Mouse (Mus musculus) stomach, embryonic 16.5 days (tissue): ENCODE results near the gene Syngr4. TPM values are rescaled to one million over a fixed set of nuclear protein-coding genes. Genes with fewer than 3 reads are reported as not detected.

Experiments used
- ATAC-seq: fragments of 200-750 bp; cut with Nextera tagmentation; 2 replicates; pipeline ENCODE4 v1.8.0; 2017; ENCODE audit warnings: moderate number of reproducible peaks, moderate TSS enrichment; ENCODE audit not compliant: insufficient read depth, low FRiP score
- H3K27ac ChIP-seq: fragments of 300-500 bp; sonication (generic); 2 replicates; pipeline ENCODE4 v1.5.1; 2014; ENCODE audit warnings: low read length
- H3K27me3 ChIP-seq: fragments of 300-500 bp; sonication (generic); 2 replicates; pipeline ENCODE4 v1.6.1; 2014; ENCODE audit warnings: low read length, control low read depth, mixed read lengths; ENCODE audit not compliant: control insufficient read depth, insufficient read depth
- H3K36me3 ChIP-seq: fragments of 300-500 bp; sonication (generic); 2 replicates; pipeline ENCODE4 v1.6.1; 2014; ENCODE audit warnings: low read length; ENCODE audit not compliant: control insufficient read depth, insufficient read depth
- H3K4me1 ChIP-seq: fragments of 300-500 bp; sonication (generic); 2 replicates; pipeline ENCODE4 v1.6.1; 2014; ENCODE audit warnings: low read length, control low read depth, mixed read lengths; ENCODE audit not compliant: control insufficient read depth, insufficient read depth
- H3K4me2 ChIP-seq: fragments of 300-500 bp; sonication (generic); 2 replicates; pipeline ENCODE4 v1.6.1; 2014; ENCODE audit warnings: low read depth, low read length, mixed read lengths
- H3K4me3 ChIP-seq: fragments of 300-500 bp; sonication (generic); replicated peaks from 2 replicates; pipeline ENCODE4 v1.5.1; 2014; ENCODE audit warnings: mild to moderate bottlenecking, low read length
- H3K9ac ChIP-seq: fragments of 300-500 bp; sonication (generic); 2 replicates; pipeline ENCODE4 v1.6.1; 2014; ENCODE audit warnings: low read length
- H3K9me3 ChIP-seq: fragments of 300-500 bp; sonication (generic); replicated peaks from 2 replicates; pipeline ENCODE4 v1.6.1; 2016; ENCODE audit warnings: low read length, control low read depth; ENCODE audit not compliant: control insufficient read depth
- WGBS: fragments of 180-500 bp; shearing (Covaris S2); extraction: QIAGEN DNeasy Blood & Tissue Kit; methylation state at CpG from one replicate; pipeline ENCODE4 v1.1.7; 2014; 5-methylcytosine and 5-hydroxymethylcytosine counted together
- polyA plus RNA-seq: library from polyadenylated mRNA; unstranded; fragments of >200 nt; fragmentation: Nextera tagmentation; extraction: Ambion mirVana; gene quantifications from 2 replicates; pipeline ENCODE4 v1.2.1, GENCODE M21; 2015

The Syngr4 gene
- polyA plus RNA-seq, 1 experiment from 2014 or later, result 0.49 TPM

DNA sequence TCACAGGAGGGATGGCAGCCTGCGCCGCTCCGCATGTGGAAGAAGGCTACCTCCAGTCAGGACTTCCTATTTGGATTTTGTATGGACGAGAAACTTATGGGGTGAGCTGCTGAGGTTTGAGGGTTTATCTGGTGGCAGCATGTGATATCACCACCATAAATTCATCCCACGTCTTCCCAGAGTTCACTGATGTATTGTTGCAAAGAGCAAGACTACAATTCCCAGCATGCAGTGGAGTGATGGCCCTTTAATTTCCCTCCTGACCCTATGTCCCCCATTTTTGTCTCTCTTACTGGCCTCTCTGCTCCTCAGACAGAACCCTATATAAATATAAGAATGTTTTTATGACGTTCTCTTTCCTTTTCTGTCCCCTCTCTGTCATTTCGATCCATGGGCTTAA is 33.7 kb downstream of the Syngr4 start:
- 85% methylated on average over 7 of the region's 7 CpGs for WGBS
- no peak overlapping the region for H3K9ac ChIP-seq

DNA sequence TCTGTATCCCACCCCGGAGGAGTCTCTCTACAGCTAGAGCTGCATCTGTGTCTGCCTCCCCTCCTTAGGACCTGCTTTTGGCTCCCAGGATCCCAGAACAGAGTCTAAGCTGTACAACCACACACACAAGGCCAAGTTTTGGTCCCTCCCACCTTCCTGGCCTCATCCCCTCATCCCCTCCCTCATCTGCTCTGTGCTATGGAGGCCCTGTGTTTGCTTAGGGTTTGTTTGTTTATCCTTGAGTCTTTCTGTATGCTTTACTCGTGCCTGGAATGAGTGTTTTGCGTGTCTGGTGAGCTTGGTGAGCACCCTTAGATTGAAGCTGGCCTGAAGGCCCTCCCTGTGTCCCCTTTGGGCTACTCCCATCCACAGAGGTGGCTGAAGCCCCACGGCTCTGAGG is 37.5 kb downstream of the Syngr4 start:
- Histone ChIP-seq H3K9ac (no peak overlapping the region; the same call in 1 of the 2 replicates), H3K27me3 (0 out of 2 replicates have a peak, but pooled peaks cover 6% of the 10 kb centered on the region), H3K9me3 (no peaks in the 10 kb centered on the region), H3K27ac (no peak overlapping the region), H3K4me3 (no peak overlapping the region), H3K4me2 (no peak overlapping the region), H3K4me1 (0 out of 2 replicates have a peak, but pooled peaks cover 9% of the 10 kb centered on the region), H3K36me3 (no peaks in the 10 kb centered on the region)
- WGBS, result 34% methylated on average over 4 of the region's 4 CpGs
- peak; percentile 48; the same call in 1 of the 2 replicates for ATAC-seq

More for the DNA sequence above, 33.7 kb downstream of the Syngr4 start:
- no peak for ATAC-seq
- no peaks in the 10 kb centered on the region for H3K9me3 ChIP-seq
- no peaks in the 10 kb centered on the region for H3K36me3 ChIP-seq
- H3K4me1 ChIP-seq, result peaks cover 4% of the 10 kb centered on the region; the same call in 1 of the 2 replicates
- no peak overlapping the region for H3K4me3 ChIP-seq
- no peak overlapping the region for H3K4me2 ChIP-seq
- 0 out of 2 replicates have a peak, but pooled peaks cover 3% of the 10 kb centered on the region for H3K27me3 ChIP-seq
- no peak overlapping the region for H3K27ac ChIP-seq

DNA sequence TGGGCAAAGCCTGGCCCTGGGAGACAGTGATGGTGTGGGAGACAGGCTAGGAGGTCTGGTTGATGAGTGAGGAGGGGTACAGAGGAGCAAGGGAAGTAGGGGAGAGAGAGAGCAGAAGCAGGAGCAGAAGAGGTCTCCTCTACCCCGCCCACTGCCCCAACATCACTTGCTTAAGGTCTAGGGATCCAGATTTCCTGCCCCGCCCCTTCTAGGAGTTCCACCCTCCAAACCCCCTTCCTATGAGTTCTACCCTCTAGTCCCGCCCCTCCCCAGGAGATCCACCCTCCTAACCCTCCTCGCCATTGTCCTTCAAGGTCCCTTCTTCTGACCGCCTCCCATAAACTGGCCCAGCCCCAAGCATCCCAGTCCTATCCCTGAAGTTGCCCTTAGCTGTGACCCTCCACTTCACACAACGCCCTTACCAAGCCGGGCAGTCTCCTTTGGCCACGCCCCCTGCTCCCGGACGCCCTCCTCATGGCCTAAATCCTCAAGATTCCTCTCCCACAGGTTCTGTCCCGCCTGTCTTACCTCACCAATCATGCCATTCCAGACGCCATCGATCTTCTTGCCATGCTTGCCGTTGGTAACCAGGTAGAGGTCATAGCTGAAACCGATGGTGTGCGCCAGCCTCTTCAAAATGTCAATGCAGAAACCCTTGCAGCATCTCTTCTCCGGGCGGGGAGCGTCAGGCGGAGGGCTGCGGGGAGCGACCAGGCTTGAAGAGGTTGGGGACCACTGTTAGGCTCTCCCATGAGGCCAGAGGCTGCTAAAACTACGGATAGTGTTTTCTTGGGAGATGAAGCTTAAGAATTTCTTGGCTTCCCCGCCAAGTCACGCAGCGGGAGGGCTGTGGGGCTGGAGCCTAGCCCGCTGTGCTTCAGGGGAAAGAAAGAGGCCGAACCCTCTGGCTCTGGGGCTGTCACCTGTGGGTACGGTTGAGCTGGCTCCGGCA is 39.3 kb downstream of the Syngr4 start:
- H3K9me3 ChIP-seq, result no peaks in the 10 kb centered on the region
- H3K27me3 ChIP-seq, result 0 out of 2 replicates have a peak, but pooled peaks cover 6% of the 10 kb centered on the region
- H3K9ac ChIP-seq, result peak overlapping the region; percentile 53; the same call in 1 of the 2 replicates
- peak overlapping the region; percentile 48 for H3K4me2 ChIP-seq
- peak; percentile 32 for ATAC-seq
- no peaks in the 10 kb centered on the region for H3K36me3 ChIP-seq
- H3K27ac ChIP-seq, result no peak overlapping the region
- peak overlapping the region; percentile 42 for H3K4me3 ChIP-seq
- H3K4me1 ChIP-seq, result 0 out of 2 replicates have a peak, but pooled peaks cover 9% of the 10 kb centered on the region
- WGBS, result 7% methylated on average over 30 of the region's 30 CpGs

DNA sequence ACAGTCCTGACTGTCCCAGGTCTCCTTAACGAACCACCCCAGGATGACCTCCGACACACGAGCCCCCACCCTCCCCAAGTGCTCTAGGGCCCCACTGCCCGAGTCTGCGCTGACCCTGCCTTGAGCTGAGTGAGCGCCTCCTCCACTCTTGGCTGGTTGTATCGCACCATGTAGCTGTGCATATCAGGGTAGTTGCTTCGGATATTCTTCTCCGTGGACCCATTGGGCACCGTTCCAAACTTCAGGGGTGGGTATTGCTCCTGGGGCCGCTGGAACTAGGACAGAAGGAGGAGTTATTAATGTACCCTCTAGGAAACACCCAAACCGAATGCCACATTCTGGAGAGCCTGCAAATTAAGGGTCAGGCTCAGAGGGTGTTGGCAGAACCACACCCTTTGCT is 43.4 kb downstream of the Syngr4 start:
- Histone ChIP-seq H3K4me3 (no peak overlapping the region), H3K27me3 (peaks cover 4% of the 10 kb centered on the region; the same call in 1 of the 2 replicates), H3K9ac (no peak overlapping the region), H3K9me3 (no peaks in the 10 kb centered on the region), H3K4me1 (0 out of 2 replicates have a peak, but pooled peaks cover 12% of the 10 kb centered on the region), H3K4me2 (no peak overlapping the region), H3K27ac (no peak overlapping the region), H3K36me3 (no peaks in the 10 kb centered on the region)
- WGBS, result 80% methylated on average over 12 of the region's 12 CpGs
- no peak for ATAC-seq

DNA sequence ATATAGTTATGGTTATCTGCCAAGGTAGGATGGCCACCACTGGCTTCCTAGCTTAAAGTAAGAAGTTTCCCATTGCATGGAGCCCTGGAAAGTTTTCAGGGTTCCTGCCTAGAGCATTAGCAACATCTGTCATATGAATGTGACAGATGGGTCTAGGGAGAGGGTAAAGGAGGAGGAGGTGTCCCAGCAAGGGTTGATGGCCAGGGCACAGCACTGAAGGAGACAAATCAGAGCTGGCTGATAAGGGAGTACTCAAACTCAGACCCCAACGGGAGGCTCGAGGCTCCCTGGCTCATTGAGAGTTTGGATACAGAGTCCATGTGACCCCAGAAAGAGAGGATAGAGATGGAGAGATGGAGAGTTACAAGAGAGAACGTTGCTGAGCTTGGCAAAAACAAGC is 45.9 kb downstream of the Syngr4 start:
- Histone ChIP-seq H3K4me1 (0 out of 2 replicates have a peak, but pooled peaks cover 2% of the 10 kb centered on the region), H3K4me2 (no peak overlapping the region), H3K9me3 (no peaks in the 10 kb centered on the region), H3K27ac (no peak overlapping the region), H3K9ac (no peak overlapping the region), H3K36me3 (no peaks in the 10 kb centered on the region), H3K27me3 (no peaks in the 10 kb centered on the region; the same call in 1 of the 2 replicates), H3K4me3 (no peak overlapping the region)
- ATAC-seq, result no peak
- WGBS, result 66% methylated on average over 3 of the region's 3 CpGs

DNA sequence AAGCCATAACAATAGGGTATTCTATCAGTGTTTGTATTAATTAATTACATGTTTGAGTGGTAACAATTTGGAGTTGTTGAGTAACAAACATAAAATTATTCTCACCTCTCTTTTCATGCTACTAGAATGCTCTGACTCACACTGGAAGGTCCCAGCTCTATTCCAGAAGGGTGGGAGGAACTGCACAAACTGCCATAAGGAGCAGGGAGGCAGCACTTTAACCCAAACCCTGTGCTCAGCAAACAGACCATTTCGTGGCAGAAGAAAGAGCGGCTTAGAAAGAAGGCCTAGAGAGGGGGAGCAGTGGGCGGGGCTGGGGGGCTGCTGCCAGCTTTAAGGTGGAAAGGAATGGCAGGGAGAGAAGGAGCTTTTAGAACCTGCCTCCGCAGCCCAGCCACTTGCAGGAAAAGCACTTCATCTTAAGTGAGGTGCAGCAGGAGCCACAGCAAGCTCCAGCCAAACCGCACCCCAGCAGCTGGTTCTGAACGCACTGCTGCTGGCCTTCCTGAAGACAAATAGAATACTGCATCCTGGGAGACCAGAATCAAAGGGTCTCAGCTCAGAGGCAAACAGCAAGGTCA is 48.0 kb downstream of the Syngr4 start:
- 9% methylated on average over 6 of the region's 6 CpGs for WGBS
- Histone ChIP-seq H3K9ac (peak overlapping the region; percentile 33; the same call in 1 of the 2 replicates), H3K4me2 (no peak overlapping the region), H3K27ac (no peak overlapping the region), H3K4me1 (0 out of 2 replicates have a peak, but pooled peaks cover 2% of the 10 kb centered on the region), H3K4me3 (no peak overlapping the region), H3K27me3 (no peaks in the 10 kb centered on the region; the same call in 1 of the 2 replicates), H3K36me3 (no peaks in the 10 kb centered on the region), H3K9me3 (no peaks in the 10 kb centered on the region)
- no peak for ATAC-seq

DNA sequence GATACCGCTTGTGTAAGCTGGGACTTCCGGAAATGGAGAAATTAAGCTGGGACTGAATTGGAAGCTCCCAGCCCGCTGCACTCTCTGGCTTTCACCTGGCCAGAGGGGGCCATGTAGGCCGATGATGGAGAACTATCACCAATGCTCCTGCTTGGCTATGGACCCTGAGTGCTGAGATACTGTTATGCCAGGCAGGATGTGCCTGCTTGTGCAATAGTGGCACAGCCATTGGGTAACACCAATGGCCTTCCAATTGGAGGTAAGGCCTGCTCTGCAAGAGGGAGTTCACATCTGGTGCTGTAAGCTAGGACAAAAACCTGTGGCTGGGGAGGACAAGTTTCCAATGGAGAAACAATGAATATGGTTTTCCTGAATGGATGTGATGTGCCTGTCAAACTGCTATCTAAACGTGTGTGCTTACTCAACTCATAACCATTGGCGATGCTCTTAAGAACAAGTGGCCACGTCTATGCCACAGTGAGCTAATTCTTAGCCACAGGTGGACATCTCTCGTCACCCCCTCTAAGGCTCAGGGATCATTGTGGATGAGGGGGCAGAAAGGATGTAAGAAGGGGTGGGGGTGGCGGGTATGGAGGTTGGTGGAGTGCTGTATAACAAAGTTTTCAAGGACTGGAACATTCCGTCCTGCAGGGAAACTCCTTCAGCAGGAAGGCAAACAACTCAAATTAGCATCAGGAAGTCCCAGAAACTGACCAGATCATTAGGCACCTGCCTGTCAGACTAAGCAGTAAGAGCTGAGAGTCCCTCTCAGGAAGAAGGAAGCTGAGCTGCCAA is 53.4 kb downstream of the Syngr4 start:
- H3K36me3 ChIP-seq, result no peaks in the 10 kb centered on the region

More for the DNA sequence above, 53.4 kb downstream of the Syngr4 start:
- H3K9me3 ChIP-seq, result no peaks in the 10 kb centered on the region
- H3K27ac ChIP-seq, result no peak overlapping the region
- H3K4me2 ChIP-seq, result no peak overlapping the region
- H3K4me3 ChIP-seq, result no peak overlapping the region
- H3K9ac ChIP-seq, result no peak overlapping the region
- peaks cover 4% of the 10 kb centered on the region; the same call in 1 of the 2 replicates for H3K27me3 ChIP-seq
- no peaks in the 10 kb centered on the region for H3K4me1 ChIP-seq
- 82% methylated on average over 10 of the region's 10 CpGs for WGBS
- no peak for ATAC-seq
